In genomic region chr11:42000190-42001098, GRCm38 (mm10) we compare ENCODE assay signal across 11 mouse cellular contexts. TPM values are rescaled to one million over a fixed set of nuclear protein-coding genes. Genes with fewer than 3 reads are reported as not detected.
DNase-seq lines count a peak whose midpoint lies in the region.
"Had no signal": no experiment of that assay in that cellular context is flagged by ENCODE, and none has a peak within 500 bp of the region (broad histone marks: within the 10 kb centered on the region; RNA-seq: fewer than 3 reads in every experiment).

Gene Gabrg2, minus strand, starts transcription at chr11:42000857.

- no peak within 1 kb of the TSS for H3K27ac ChIP-seq in limb, embryonic 10.5 days

- peak; percentile 10 for DNase-seq in embryo, embryonic 10 days (ENCODE audit: low spot score)
- peak; percentile 9 to 28 for DNase-seq in frontal cortex, postnatal 25 days (ENCODE audit: low spot score in 2 of 2)
- peak; percentile 51 to 56 for DNase-seq in left cerebral cortex, postnatal 14 days (ENCODE audit: low spot score in 2 of 2)
- DNase-seq in right cerebral cortex, postnatal 10 days (ENCODE audit: low spot score in 2 of 2), result peak; percentile 51 to 60
- no peak for DNase-seq in kidney, postnatal 14 days
- no peak for DNase-seq in T-cell, adult 2 months (ENCODE audit: low spot score)
- DNase-seq in limb, embryonic 10.5 days (ENCODE audit: low spot score), result no peak
- DNase-seq in heart, postnatal 4 days, result no peak

- 9% methylated on average over 20 of the region's 20 CpGs for WGBS in limb, embryonic 10.5 days

- H3K4me3 ChIP-seq in limb, embryonic 10.5 days, result no peak within 1 kb of the TSS

- intact Hi-C loops in left cerebral cortex, postnatal 14 days (cut with DNase I), result no loop called here

- H3K4me1 ChIP-seq in limb, embryonic 10.5 days, result no peaks in the 10 kb centered on the region

- no peaks in the 10 kb centered on the region; the same call in 1 of the 2 replicates for H3K27me3 ChIP-seq in limb, embryonic 10.5 days (ENCODE audit: low read depth, poor library complexity, severe bottlenecking)
- H3K27me3 ChIP-seq: Patski had no signal

- H3K36me3 ChIP-seq in limb, embryonic 10.5 days, result no peaks in the 10 kb centered on the region

- H3K9me3 ChIP-seq in limb, embryonic 10.5 days (replicated peaks), result no peaks in the 10 kb centered on the region

RNA-seq across cellular contexts. Expression of gene Gabrg2, which starts in this region (rescaled TPM):
- 100 to 1,000 TPM; 171 to 172 TPM for total RNA-seq in left cerebral cortex, postnatal 14 days (2021)
- not detected in 2 replicates for polyA plus RNA-seq in limb, embryonic 10.5 days (2016; fragmentation: Nextera tagmentation; extraction: Ambion mirVana)
- not detected for total RNA-seq in heart, postnatal 4 days (2021)
- total RNA-seq: neutrophil, adult 5-6 weeks had no signal
- polyA plus RNA-seq: limb, embryonic 11.5 days; Patski had no signal

Comparison
In these comparisons a context has a peak if more than half of its experiments do, and no peak if none do; other contexts are left out.
1. RNA of gene Gabrg2 (total RNA-seq): 171 to 172 TPM in left cerebral cortex, postnatal 14 days; not detected in heart, postnatal 4 days; every median in the first group is over 100 times any median in the second.
2. DNase-seq: peak in embryo, embryonic 10 days (single experiment), frontal cortex, postnatal 25 days (2 of 2), left cerebral cortex, postnatal 14 days (2 of 2) and right cerebral cortex, postnatal 10 days (2 of 2); none in kidney, postnatal 14 days (single experiment), T-cell, adult 2 months (single experiment), limb, embryonic 10.5 days (single experiment) and heart, postnatal 4 days (single experiment).